Mouse (Mus musculus) neural tube, embryonic 11.5 days (tissue): ENCODE measurements around the gene Smco3. TPM values are rescaled to one million over a fixed set of nuclear protein-coding genes. Genes with fewer than 3 reads are reported as not detected.

Experiments used
- microRNA-seq: library from miRNA; unstranded; fragments of <30 nt; microRNA quantifications from one replicate; pipeline ENCODE4, GENCODE M21; 2016
- polyA plus RNA-seq: library from polyadenylated mRNA; unstranded; fragments of >200 nt; fragmentation: Nextera tagmentation; extraction: Ambion mirVana; gene quantifications from 2 replicates; pipeline ENCODE4 v1.2.1, GENCODE M21; 2014

Smco3 gene
- polyA plus RNA-seq, 1 experiment from 2014 or later, result 1.0 TPM

Small RNA genes within 50 kb of the gene (microRNA-seq; reads per million reads assigned to microRNA genes)
- gene Gm44364, result not detected

Other genes with a start within 250 kb of the Smco3 start
- gene Plbd1, start 173.5 kb downstream of the Smco3 start, polyA plus RNA-seq, result 2.0 and 2.2 TPM in 2 replicates
- gene Gucy2c, start 53.7 kb downstream of the Smco3 start, polyA plus RNA-seq, result 0.30 and 0.40 TPM in 2 replicates
- gene Hist4h4, start 31.0 kb downstream of the Smco3 start, polyA plus RNA-seq, result 0.61 and 1.0 TPM in 2 replicates
- 81.5 and 88.1 TPM in 2 replicates for gene H2afj, start 27.2 kb downstream of the Smco3 start, polyA plus RNA-seq
- 0.94 and 1.3 TPM in 2 replicates for gene BC049715, start 7.8 kb downstream of the Smco3 start, polyA plus RNA-seq
- 150 and 154 TPM in 2 replicates for gene Wbp11, start 7.2 kb downstream of the Smco3 start, polyA plus RNA-seq
- 1.0 and 1.6 TPM in 2 replicates for gene Art4, start 22.3 kb upstream of the Smco3 start, polyA plus RNA-seq
- gene Mgp, start 40.4 kb upstream of the Smco3 start, polyA plus RNA-seq, result 8.3 and 10.3 TPM in 2 replicates
- gene Erp27, start 86.7 kb upstream of the Smco3 start, polyA plus RNA-seq, result 0.23 and 0.50 TPM in 2 replicates
- not detected in 2 replicates for gene Pde6h, start 88.4 kb upstream of the Smco3 start, polyA plus RNA-seq
- 27.2 and 29.7 TPM in 2 replicates for gene Arhgdib, start 106.4 kb upstream of the Smco3 start, polyA plus RNA-seq